Mouse (Mus musculus) hindbrain, embryonic 12.5 days (tissue): Measurements from ENCODE around the gene Rgl2. TPM values are rescaled to one million over a fixed set of nuclear protein-coding genes. Genes with fewer than 3 reads are reported as not detected.

Source experiments
- ATAC-seq: fragments of 200-750 bp; cut with Nextera tagmentation; 2 replicates; pipeline ENCODE4 v1.8.0; 2017; ENCODE audit warnings: moderate TSS enrichment; ENCODE audit not compliant: low FRiP score
- H3K27ac ChIP-seq: fragments of 300-500 bp; sonication (generic); 2 replicates; pipeline ENCODE4 v1.5.1; 2016; ENCODE audit warnings: mild to moderate bottlenecking
- H3K27me3 ChIP-seq: fragments of 300-500 bp; sonication (generic); 2 replicates; pipeline ENCODE4 v1.6.1; 2016; ENCODE audit warnings: mild to moderate bottlenecking
- H3K36me3 ChIP-seq: fragments of 300-500 bp; sonication (generic); 2 replicates; pipeline ENCODE4 v1.6.1; 2016; ENCODE audit warnings: mild to moderate bottlenecking
- H3K4me1 ChIP-seq: fragments of 300-500 bp; sonication (generic); 2 replicates; pipeline ENCODE4 v1.6.1; 2016
- H3K4me2 ChIP-seq: fragments of 300-500 bp; sonication (generic); replicated peaks from 2 replicates; pipeline ENCODE4 v1.6.1; 2016; ENCODE audit warnings: mild to moderate bottlenecking
- H3K4me3 ChIP-seq: fragments of 300-500 bp; sonication (generic); 2 replicates; pipeline ENCODE4 v1.5.1; 2016; ENCODE audit warnings: mild to moderate bottlenecking
- H3K9ac ChIP-seq: fragments of 300-500 bp; sonication (generic); 2 replicates; pipeline ENCODE4 v1.6.1; 2016; ENCODE audit warnings: mild to moderate bottlenecking, moderate library complexity
- H3K9me3 ChIP-seq: fragments of 300-500 bp; sonication (generic); replicated peaks from 2 replicates; pipeline ENCODE4 v1.6.1; 2016; ENCODE audit warnings: mild to moderate bottlenecking
- WGBS: fragments of 180-500 bp; shearing (Covaris S2); methylation state at CpG from one replicate; pipeline ENCODE4 v1.1.7; 2016; 5-methylcytosine and 5-hydroxymethylcytosine counted together
- polyA plus RNA-seq: library from polyadenylated mRNA; unstranded; fragments of >200 nt; fragmentation: Nextera tagmentation; extraction: Ambion mirVana; gene quantifications from 2 replicates; pipeline ENCODE4 v1.2.1, GENCODE M21; 2016

Gene Rgl2
- polyA plus RNA-seq, 1 experiment from 2014 or later: 64.1 TPM

GRCm38 (mm10) chr17:33918293-33919203 is 10.8 kb upstream of the Rgl2 start:
- Histone ChIP-seq H3K27ac (no peak overlapping the region), H3K4me3 (peak overlapping the region; percentile 47), H3K9me3 (no peaks in the 10 kb centered on the region), H3K36me3 (peaks cover 22% of the 10 kb centered on the region), H3K4me1 (peaks cover 45% of the 10 kb centered on the region), H3K27me3 (0 out of 2 replicates have a peak, but pooled peaks cover 9% of the 10 kb centered on the region), H3K4me2 (peak overlapping the region; percentile 83), H3K9ac (no peak overlapping the region)
- no peak for ATAC-seq
- 62% methylated on average over 37 of the region's 37 CpGs for WGBS

DNA sequence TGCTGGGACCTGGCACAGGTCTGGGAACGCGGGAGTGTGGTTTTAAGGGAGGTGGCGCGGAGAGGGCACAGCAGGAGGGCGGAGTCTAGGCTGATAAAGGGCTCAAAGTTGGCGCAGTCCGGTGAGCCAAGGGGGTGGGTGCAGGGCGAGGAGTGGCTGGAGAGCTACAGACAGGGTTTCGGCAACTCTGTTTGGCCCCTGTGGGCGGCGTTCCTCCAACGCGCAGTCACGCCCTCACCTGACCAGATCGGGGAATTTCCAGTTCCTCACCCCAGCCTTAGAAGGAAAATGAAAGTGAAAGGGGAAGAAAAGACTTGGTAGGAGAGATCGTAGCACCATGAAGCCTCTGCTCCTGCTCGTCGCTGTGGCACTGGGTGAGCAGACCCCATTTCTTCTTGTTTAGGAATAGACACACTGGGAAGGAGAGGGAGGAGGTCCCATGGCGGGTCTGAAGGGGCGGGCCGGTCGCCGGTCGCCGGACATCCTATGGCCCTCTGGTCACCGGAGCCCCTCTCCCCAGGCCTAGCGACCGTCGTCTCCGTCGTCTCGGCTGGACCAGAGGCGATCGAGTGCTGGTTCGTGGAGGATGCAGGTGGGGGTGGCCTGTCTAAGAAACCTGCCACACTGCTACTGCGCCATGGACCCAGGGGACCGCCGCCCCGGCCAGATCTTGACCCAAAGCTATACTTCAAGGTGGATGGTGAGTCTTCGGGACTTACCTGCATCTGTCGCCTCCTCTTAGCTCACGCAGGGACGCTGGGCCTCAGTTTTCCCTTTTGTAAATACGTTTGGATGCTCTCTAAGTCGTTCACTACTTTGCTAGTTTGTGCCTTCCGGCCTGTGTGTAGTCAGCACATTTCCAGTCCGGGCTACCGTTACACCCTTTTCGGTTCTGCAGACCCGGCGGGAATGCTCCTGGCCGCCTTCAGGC is 9.7 kb upstream of the Rgl2 start:
- H3K27me3 ChIP-seq: 0 out of 2 replicates have a peak, but pooled peaks cover 9% of the 10 kb centered on the region
- peaks cover 12% of the 10 kb centered on the region; the same call in 1 of the 2 replicates for H3K36me3 ChIP-seq
- peak overlapping the region; percentile 83 for H3K4me2 ChIP-seq
- under 1% methylated on average over 52 of the region's 52 CpGs for WGBS
- no peak for ATAC-seq
- H3K9ac ChIP-seq: peak overlapping the region; percentile 66
- H3K9me3 ChIP-seq: no peaks in the 10 kb centered on the region
- H3K27ac ChIP-seq: peak overlapping the region; percentile 64
- peak overlapping the region; percentile 47 for H3K4me3 ChIP-seq
- peaks cover 45% of the 10 kb centered on the region for H3K4me1 ChIP-seq

DNA sequence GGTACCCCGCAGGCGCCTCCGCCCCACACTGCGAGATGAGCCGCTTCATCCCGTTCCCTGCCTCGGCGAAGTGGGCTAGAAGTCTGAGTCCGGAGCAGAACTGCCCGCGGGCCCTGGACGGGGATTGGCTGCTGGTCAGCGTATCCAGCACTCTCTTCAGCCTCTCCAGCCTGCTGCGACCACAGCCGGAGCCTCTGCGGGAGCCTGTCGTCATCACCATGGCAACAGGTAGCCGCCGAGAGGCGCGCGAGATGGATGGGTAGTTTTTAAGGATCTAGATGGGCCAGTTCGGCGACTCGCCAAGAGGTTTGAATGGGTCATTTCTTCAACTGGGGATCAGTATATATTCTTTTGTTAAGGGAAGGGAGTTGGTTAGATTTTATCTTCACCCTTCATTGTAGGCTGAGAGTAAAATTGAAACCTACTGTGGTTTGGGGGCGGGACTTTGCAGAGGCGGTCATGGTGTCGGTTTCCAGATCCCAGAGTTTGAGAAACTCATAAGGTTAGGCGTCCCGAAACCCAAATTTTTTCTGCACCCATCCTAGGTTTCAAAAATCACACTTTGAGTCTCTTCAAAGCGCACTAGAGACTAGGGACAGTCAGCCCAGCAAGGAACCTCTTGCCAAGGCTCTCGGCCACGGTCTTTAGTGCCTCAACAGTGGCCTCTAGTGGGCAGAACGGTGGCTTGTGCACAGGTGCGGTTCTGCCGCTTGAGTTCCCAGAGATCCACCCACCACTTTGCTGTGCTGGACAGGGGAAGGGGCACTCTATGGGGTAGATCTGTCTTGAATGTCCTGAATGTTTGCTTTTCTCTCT is 8.9 kb upstream of the Rgl2 start:
- Histone ChIP-seq H3K4me3 (peak overlapping the region; percentile 47), H3K27ac (peak overlapping the region; percentile 64), H3K9me3 (no peaks in the 10 kb centered on the region), H3K9ac (peak overlapping the region; percentile 66), H3K4me1 (peaks cover 38% of the 10 kb centered on the region), H3K36me3 (peaks cover 10% of the 10 kb centered on the region; the same call in 1 of the 2 replicates), H3K27me3 (0 out of 2 replicates have a peak, but pooled peaks cover 9% of the 10 kb centered on the region), H3K4me2 (peak overlapping the region; percentile 83)
- peak; percentile 47 for ATAC-seq
- WGBS: under 1% methylated on average over 36 of the region's 36 CpGs

GRCm38 (mm10) chr17:33921361-33921760 is 8.0 kb upstream of the Rgl2 start:
- Histone ChIP-seq H3K36me3 (peaks cover 17% of the 10 kb centered on the region; the same call in 1 of the 2 replicates), H3K4me3 (no peak overlapping the region), H3K27ac (no peak overlapping the region), H3K27me3 (0 out of 2 replicates have a peak, but pooled peaks cover 9% of the 10 kb centered on the region), H3K9ac (no peak overlapping the region), H3K4me1 (peaks cover 38% of the 10 kb centered on the region), H3K9me3 (no peaks in the 10 kb centered on the region), H3K4me2 (peak overlapping the region; percentile 83; the same call in 1 of the 2 replicates)
- 84% methylated on average over 7 of the region's 7 CpGs for WGBS
- no peak for ATAC-seq

- ATAC-seq: no peak
- no peak overlapping the region for H3K4me2 ChIP-seq
- H3K36me3 ChIP-seq: peaks cover 13% of the 10 kb centered on the region; the same call in 1 of the 2 replicates
- H3K27me3 ChIP-seq: no peaks in the 10 kb centered on the region
- H3K9me3 ChIP-seq: no peaks in the 10 kb centered on the region
- no peak overlapping the region for H3K9ac ChIP-seq
- H3K27ac ChIP-seq: no peak overlapping the region
- H3K4me1 ChIP-seq: peaks cover 27% of the 10 kb centered on the region
- H3K4me3 ChIP-seq: no peak overlapping the region
- WGBS: 85% methylated on average over 10 of the region's 10 CpGs
Measured at GRCm38 (mm10) chr17:33924577-33925283, 4.6 kb upstream of the Rgl2 start.

GRCm38 (mm10) chr17:33925406-33926116 is 3.8 kb upstream of the Rgl2 start:
- Histone ChIP-seq H3K4me2 (no peak overlapping the region), H3K9ac (no peak overlapping the region), H3K27ac (no peak overlapping the region), H3K9me3 (no peaks in the 10 kb centered on the region), H3K27me3 (no peaks in the 10 kb centered on the region), H3K4me1 (peaks cover 20% of the 10 kb centered on the region), H3K4me3 (no peak overlapping the region), H3K36me3 (peaks cover 13% of the 10 kb centered on the region; the same call in 1 of the 2 replicates)
- 83% methylated on average over 21 of the region's 21 CpGs for WGBS
- no peak for ATAC-seq

- Histone ChIP-seq H3K36me3 (peaks cover 13% of the 10 kb centered on the region; the same call in 1 of the 2 replicates), H3K9me3 (no peaks in the 10 kb centered on the region), H3K4me2 (no peak overlapping the region), H3K9ac (no peak overlapping the region), H3K4me1 (peaks cover 25% of the 10 kb centered on the region), H3K27ac (no peak overlapping the region), H3K27me3 (no peaks in the 10 kb centered on the region), H3K4me3 (no peak overlapping the region)
- 73% methylated on average over 17 of the region's 17 CpGs for WGBS
- no peak for ATAC-seq
Measured at GRCm38 (mm10) chr17:33926207-33926932, 3.0 kb upstream of the Rgl2 start.

DNA sequence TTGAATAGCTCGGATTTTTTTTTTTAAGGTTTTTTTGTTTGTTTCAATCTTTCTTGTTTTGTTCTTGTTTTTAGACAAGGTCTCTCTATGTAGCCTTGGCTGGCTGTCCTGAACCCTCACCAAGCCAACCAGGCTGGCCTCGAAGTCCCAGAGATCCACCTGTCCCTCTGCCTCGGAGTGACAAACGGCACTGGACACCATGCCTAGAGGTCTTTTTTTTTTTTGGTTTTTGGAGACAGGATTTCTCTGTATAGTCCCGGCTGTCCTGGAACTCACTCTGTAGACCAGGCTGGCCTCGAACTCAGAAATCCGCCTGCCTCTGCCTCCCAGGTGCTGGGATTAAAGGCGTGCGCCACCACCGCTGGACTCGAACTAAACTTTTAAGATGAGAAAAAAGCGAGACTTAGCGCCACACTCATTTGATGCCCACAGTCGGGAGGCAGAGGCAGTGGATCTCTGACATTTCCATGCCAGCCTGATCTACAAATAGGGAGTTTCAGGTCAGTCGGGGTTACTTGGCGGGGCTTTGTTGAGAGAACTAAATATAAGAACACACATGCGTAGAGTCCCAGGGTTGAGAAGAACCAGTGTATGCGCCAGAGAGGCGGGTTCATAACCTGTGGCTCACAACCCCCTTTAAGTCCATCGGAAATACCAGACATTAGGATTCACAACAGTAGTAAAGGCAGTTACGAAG is 944 bp upstream of the Rgl2 start:
- WGBS: 65% methylated on average over 21 of the region's 21 CpGs
- H3K9me3 ChIP-seq: no peaks in the 10 kb centered on the region
- H3K9ac ChIP-seq: peak overlapping the region; percentile 94
- H3K4me2 ChIP-seq: peak overlapping the region; percentile 98
- H3K36me3 ChIP-seq: peaks cover 27% of the 10 kb centered on the region
- H3K4me3 ChIP-seq: peak overlapping the region; percentile 87
- ATAC-seq: no peak
- peaks cover 25% of the 10 kb centered on the region for H3K4me1 ChIP-seq
- H3K27ac ChIP-seq: no peak overlapping the region
- no peaks in the 10 kb centered on the region for H3K27me3 ChIP-seq

GRCm38 (mm10) chr17:33930280-33931158 is 1.2 kb downstream of the Rgl2 start:
- peak overlapping the region; percentile 94 for H3K9ac ChIP-seq
- under 1% methylated on average over 44 of the region's 45 CpGs for WGBS
- no peaks in the 10 kb centered on the region for H3K27me3 ChIP-seq
- H3K27ac ChIP-seq: peak overlapping the region; percentile 96
- 0 out of 2 replicates have a peak, but pooled peaks have one; percentile 8 for ATAC-seq
- no peaks in the 10 kb centered on the region for H3K9me3 ChIP-seq
- H3K4me3 ChIP-seq: peak overlapping the region; percentile 87
- H3K36me3 ChIP-seq: peaks cover 41% of the 10 kb centered on the region
- peak overlapping the region; percentile 98 for H3K4me2 ChIP-seq
- H3K4me1 ChIP-seq: peaks cover 25% of the 10 kb centered on the region
